Mouse (Mus musculus) G1E (cell line): Measurements from ENCODE around the gene Myh6.

ENCODE experiments used
- CTCF ChIP-seq: IDR thresholded peaks from 2 replicates; pipeline ENCODE4 v1.5.1; 2012; ENCODE audit warnings: low read depth, low read length, inconsistent platforms, mixed read lengths
- POLR2AphosphoS5 ChIP-seq: IDR thresholded peaks from 2 replicates; pipeline ENCODE4 v1.6.1; 2012; ENCODE audit warnings: low read depth, low read length, inconsistent platforms; ENCODE audit not compliant: insufficient replicate concordance

GRCm38 (mm10) chr14:54997297-54997696 lies 30.6 kb upstream of the Myh6 start:
- no peak for TF ChIP-seq CTCF
- no peak for TF ChIP-seq POLR2AphosphoS5
